Mouse (Mus musculus): ENCODE data around the gene Lsm4. TPM values are rescaled to one million over a fixed set of nuclear protein-coding genes. Genes with fewer than 3 reads are reported as not detected.

The Lsm4 gene
- polyA plus RNA-seq, 1 experiment from 2014 or later, result 269 TPM

GRCm38 (mm10) chr8:70697366-70698250 is 24.6 kb downstream of the Lsm4 start:
- H3K9me3 ChIP-seq (replicated peaks), result no peaks in the 10 kb centered on the region
- no peaks in the 10 kb centered on the region for H3K36me3 ChIP-seq
- 67% methylated on average over 12 of the region's 12 CpGs for WGBS (ENCODE audit: insufficient replicate concordance)
- H3K27ac ChIP-seq, result peak overlapping the region; percentile 98
- H3K27me3 ChIP-seq (replicated peaks), result no peaks in the 10 kb centered on the region; the same call in 1 of the 2 replicates
- H3K4me1 ChIP-seq, result peaks cover 67% of the 10 kb centered on the region
- no peak for ATAC-seq
- peak overlapping the region; percentile 79 for H3K9ac ChIP-seq
- H3K4me3 ChIP-seq, result peak overlapping the region; percentile 90
- H3K4me2 ChIP-seq, result peak overlapping the region; percentile 99

DNA sequence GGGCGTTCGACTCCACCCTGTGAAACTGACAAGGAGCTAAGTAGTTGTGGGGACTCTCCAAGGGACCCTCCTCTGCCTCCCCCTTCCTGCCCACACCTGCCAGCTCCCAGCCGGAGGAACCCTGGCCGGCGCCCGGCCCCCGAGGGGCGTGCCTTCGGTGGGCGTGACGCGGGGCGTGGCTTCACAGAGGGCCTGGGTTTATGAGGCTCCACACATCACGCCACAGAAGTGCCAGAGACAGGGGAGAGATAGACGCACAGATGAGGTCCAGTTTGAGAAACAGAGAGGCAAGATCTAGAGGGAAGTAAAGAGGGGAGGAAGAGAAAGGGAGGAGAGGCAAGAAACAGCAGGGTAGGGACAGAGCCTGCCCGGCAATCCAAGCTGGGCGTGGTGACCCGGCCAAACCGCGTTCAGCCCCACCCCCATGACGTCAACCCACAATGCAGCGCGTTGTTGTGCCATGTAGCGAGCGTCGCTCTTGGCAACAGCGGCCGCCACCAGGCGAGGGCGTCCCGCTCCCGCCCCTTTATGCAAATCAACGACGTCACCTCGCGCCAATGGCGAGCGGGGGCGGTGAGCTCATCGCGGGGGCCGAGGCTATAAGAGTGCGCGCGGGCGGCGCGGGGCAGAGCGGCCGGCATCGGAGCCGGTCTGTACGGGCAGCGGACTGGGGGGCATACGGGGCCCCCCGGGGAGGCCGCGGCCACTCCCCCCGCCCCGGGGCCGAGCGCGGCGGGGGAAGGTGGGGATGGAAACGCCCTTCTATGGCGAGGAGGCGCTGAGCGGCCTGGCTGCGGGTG is 25.5 kb downstream of the Lsm4 start, which contains the start of gene Jund:
Jund (plus strand) TSS at position 640 of the 800 bp plus-strand sequence.
- H3K4me3 ChIP-seq, result peak within 1 kb of the TSS; percentile 90
- H3K4me2 ChIP-seq, result peak within 1 kb of the TSS; percentile 99
- no peaks in the 10 kb centered on the region for H3K27me3 ChIP-seq (replicated peaks)
- H3K9ac ChIP-seq, result peak within 1 kb of the TSS; percentile 99
- peak within 1 kb of the TSS; percentile 98 for H3K27ac ChIP-seq
- peaks cover 58% of the 10 kb centered on the region for H3K4me1 ChIP-seq
- no peaks in the 10 kb centered on the region for H3K9me3 ChIP-seq (replicated peaks)
- ATAC-seq, result peak; percentile 85
- no peaks in the 10 kb centered on the region for H3K36me3 ChIP-seq
- WGBS (ENCODE audit: insufficient replicate concordance), result 2% methylated on average over 68 of the region's 69 CpGs

DNA sequence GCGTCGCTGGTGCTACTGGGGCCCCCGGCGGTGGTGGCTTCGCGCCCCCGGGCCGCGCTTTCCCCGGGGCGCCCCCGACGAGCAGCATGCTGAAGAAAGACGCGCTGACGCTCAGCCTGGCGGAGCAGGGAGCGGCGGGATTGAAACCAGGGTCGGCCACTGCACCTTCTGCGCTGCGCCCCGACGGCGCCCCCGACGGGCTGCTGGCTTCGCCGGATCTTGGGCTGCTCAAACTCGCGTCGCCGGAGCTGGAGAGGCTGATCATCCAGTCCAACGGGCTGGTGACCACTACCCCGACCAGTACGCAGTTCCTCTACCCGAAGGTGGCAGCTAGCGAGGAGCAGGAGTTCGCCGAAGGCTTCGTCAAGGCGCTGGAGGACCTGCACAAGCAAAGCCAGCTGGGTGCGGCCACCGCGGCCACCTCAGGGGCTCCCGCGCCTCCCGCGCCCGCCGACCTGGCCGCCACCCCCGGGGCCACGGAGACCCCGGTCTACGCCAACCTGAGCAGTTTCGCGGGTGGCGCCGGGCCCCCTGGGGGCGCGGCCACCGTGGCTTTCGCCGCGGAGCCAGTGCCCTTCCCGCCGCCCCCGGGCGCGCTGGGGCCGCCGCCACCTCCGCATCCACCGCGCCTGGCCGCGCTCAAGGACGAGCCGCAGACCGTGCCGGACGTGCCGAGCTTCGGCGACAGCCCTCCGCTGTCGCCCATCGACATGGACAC is 26.2 kb downstream of the Lsm4 start:
- Histone ChIP-seq H3K4me2 (peak overlapping the region; percentile 99), H3K27ac (peak overlapping the region; percentile 98), H3K9ac (peak overlapping the region; percentile 99), H3K36me3 (no peaks in the 10 kb centered on the region), H3K9me3 (replicated peaks) (no peaks in the 10 kb centered on the region), H3K4me1 (peaks cover 53% of the 10 kb centered on the region), H3K4me3 (peak overlapping the region; percentile 90), H3K27me3 (replicated peaks) (no peaks in the 10 kb centered on the region)
- ATAC-seq, result peak; percentile 28
- under 1% methylated on average over 89 of the region's 89 CpGs for WGBS (ENCODE audit: insufficient replicate concordance)

- peaks cover 47% of the 10 kb centered on the region for H3K4me1 ChIP-seq
- under 1% methylated on average over 57 of the region's 59 CpGs for WGBS (ENCODE audit: insufficient replicate concordance)
- peak overlapping the region; percentile 99 for H3K4me2 ChIP-seq
- ATAC-seq, result no peak
- H3K9ac ChIP-seq, result peak overlapping the region; percentile 99
- H3K36me3 ChIP-seq, result no peaks in the 10 kb centered on the region
- no peaks in the 10 kb centered on the region for H3K27me3 ChIP-seq (replicated peaks)
- peak overlapping the region; percentile 98 for H3K27ac ChIP-seq
- no peaks in the 10 kb centered on the region for H3K9me3 ChIP-seq (replicated peaks)
- H3K4me3 ChIP-seq, result peak overlapping the region; percentile 90
Observed at GRCm38 (mm10) chr8:70699834-70700554, 26.9 kb downstream of the Lsm4 start.

- H3K27me3 ChIP-seq (replicated peaks), result no peaks in the 10 kb centered on the region
- H3K4me2 ChIP-seq, result peak overlapping the region; percentile 99
- peaks cover 41% of the 10 kb centered on the region for H3K4me1 ChIP-seq
- peak overlapping the region; percentile 90 for H3K4me3 ChIP-seq
- H3K9me3 ChIP-seq (replicated peaks), result no peaks in the 10 kb centered on the region
- H3K9ac ChIP-seq, result peak overlapping the region; percentile 99
- ATAC-seq, result peak; percentile 6; the same call in 1 of the 2 replicates
- peak overlapping the region; percentile 98 for H3K27ac ChIP-seq
- WGBS (ENCODE audit: insufficient replicate concordance), result 2% methylated on average over 20 of the region's 20 CpGs
- no peaks in the 10 kb centered on the region for H3K36me3 ChIP-seq
Observed at GRCm38 (mm10) chr8:70700555-70700922, 27.5 kb downstream of the Lsm4 start.

GRCm38 (mm10) chr8:70701048-70701981 is 28.3 kb downstream of the Lsm4 start:
- Histone ChIP-seq H3K27ac (peak overlapping the region; percentile 98; the same call in 1 of the 2 replicates), H3K9ac (peak overlapping the region; percentile 99), H3K27me3 (replicated peaks) (no peaks in the 10 kb centered on the region), H3K9me3 (replicated peaks) (no peaks in the 10 kb centered on the region), H3K4me3 (peak overlapping the region; percentile 90), H3K4me1 (peaks cover 33% of the 10 kb centered on the region), H3K4me2 (peak overlapping the region; percentile 99), H3K36me3 (no peaks in the 10 kb centered on the region)
- no peak for ATAC-seq
- 52% methylated on average over 10 of the region's 10 CpGs for whole genome bisulfite sequencing (ENCODE audit: insufficient replicate concordance)

DNA sequence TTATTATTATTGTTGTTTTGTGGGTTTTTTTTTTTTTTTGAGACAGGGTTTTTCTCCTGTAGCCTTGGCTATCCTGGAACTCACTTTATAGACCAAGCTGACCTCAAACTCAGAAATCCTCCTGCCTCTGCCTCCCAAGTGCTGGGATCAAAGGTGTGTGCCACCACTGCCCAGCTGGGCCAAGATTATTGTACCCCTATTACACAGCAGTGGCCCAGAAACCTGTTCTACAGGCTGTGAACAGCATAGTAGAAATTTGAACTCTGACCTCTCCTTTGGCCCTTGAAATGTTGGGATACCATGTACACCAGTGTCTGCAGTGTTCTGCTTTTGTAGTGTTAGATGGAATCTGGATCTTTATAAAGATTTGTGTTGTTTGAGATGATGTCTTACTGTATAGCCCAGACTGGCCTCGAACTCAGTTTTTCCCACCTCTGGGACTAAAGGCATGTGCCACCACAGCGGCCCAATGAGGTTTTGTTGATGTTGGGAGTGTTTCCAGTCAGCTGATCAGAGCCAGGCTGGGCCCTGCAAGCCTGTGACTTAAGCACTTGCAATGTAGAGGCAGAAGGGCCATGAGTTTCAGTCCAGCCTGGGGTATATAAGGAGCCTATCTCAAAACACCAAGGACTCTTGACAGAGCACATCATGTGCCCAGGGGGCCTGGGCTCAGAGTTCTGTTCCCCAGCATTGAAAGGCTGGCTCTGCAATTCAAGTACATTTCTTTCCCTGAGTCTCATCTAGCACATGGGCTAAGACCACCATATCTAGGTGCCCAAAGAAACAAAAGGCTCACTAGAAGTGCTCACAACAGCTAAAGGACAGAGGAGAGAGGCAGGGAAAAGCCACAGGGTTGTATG is 29.2 kb downstream of the Lsm4 start:
- H3K4me1 ChIP-seq, result peaks cover 24% of the 10 kb centered on the region
- no peaks in the 10 kb centered on the region for H3K27me3 ChIP-seq (replicated peaks)
- 82% methylated on average over 2 of the region's 2 CpGs for WGBS (ENCODE audit: insufficient replicate concordance)
- peak overlapping the region; percentile 18; the same call in 1 of the 2 replicates for H3K27ac ChIP-seq
- H3K9ac ChIP-seq, result no peak overlapping the region
- ATAC-seq, result no peak
- H3K36me3 ChIP-seq, result no peaks in the 10 kb centered on the region
- H3K4me3 ChIP-seq, result no peak overlapping the region
- no peak overlapping the region for H3K4me2 ChIP-seq
- H3K9me3 ChIP-seq (replicated peaks), result no peaks in the 10 kb centered on the region

DNA sequence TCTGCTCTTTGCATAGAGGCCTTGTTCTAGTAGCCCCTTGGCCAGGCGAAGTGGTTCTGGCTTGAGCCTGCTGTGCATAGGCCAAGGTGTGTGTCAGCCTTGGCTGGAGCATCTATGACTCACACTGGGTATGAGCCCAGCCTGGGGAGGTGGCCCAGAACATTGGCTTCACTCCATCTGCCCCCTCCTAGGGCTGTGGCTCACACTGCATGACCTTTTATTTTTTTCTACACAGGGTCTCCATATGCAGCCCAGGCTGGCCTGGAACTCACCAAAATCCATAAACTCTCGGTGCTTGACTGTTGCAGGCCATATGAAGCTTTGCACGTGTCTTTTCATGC is 29.8 kb downstream of the Lsm4 start:
- no peak for ATAC-seq
- WGBS (ENCODE audit: insufficient replicate concordance), result 71% methylated on average over 3 of the region's 3 CpGs
- no peak overlapping the region for H3K4me2 ChIP-seq

DNA sequence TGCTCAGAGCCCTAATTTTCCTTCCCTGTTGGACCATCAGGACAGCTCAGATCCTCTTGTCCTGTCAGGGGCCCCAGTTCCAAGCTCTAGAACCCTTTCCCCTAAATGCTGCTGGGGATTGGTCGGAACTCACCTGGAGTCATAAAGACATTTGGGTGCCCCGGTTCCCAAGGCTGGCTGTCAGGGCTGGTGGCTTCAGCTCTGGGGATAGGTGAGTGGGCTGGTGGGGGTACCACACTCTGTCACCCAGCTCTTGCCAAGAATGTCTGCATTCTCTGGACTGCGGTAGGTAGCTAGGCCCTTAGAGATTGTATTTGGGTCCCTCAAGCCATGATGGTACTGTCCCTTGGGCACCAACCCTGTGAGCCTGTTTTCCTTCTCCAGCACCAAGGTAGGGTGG is 30.2 kb downstream of the Lsm4 start, which contains the start of gene Iqcn:
Iqcn (plus strand) TSS at position 171 of the 400 bp plus-strand sequence.
- Histone ChIP-seq H3K27ac (peak within 1 kb of the TSS; percentile 18; the same call in 1 of the 2 replicates), H3K27me3 (replicated peaks) (no peaks in the 10 kb centered on the region), H3K9ac (no peak within 1 kb of the TSS), H3K9me3 (replicated peaks) (no peaks in the 10 kb centered on the region), H3K4me1 (peaks cover 14% of the 10 kb centered on the region), H3K36me3 (no peaks in the 10 kb centered on the region), H3K4me2 (no peak within 1 kb of the TSS), H3K4me3 (no peak within 1 kb of the TSS)
- 87% methylated on average over 3 of the region's 3 CpGs for WGBS (ENCODE audit: insufficient replicate concordance)
- ATAC-seq, result no peak

More for the DNA sequence above, 29.8 kb downstream of the Lsm4 start:
- H3K9ac ChIP-seq, result no peak overlapping the region
- no peaks in the 10 kb centered on the region for H3K27me3 ChIP-seq (replicated peaks)
- H3K27ac ChIP-seq, result 0 out of 2 replicates have a peak overlapping the region, but pooled peaks have one; percentile 4
- peaks cover 18% of the 10 kb centered on the region for H3K4me1 ChIP-seq
- no peaks in the 10 kb centered on the region for H3K36me3 ChIP-seq
- no peaks in the 10 kb centered on the region for H3K9me3 ChIP-seq (replicated peaks)
- H3K4me3 ChIP-seq, result no peak overlapping the region
